Mouse (Mus musculus): ENCODE data around the gene Elovl6.

- no peak for TF ChIP-seq CTCF (IDR thresholded peaks at IDR 0.05; ENCODE audit: extremely low read depth, insufficient read depth, insufficient read length, insufficient replicate concordance)
- TF ChIP-seq POLR2A (IDR thresholded peaks at IDR 0.05; ENCODE audit: low read depth, low read length): no peak
Observed at GRCm38 (mm10) chr3:129532180-129532864, at the start of gene Elovl6.
